Mouse (Mus musculus) forebrain, embryonic 14.5 days (tissue): ENCODE data around the gene Mamld1. TPM values are rescaled to one million over a fixed set of nuclear protein-coding genes. Genes with fewer than 3 reads are reported as not detected.
"Not testable (repeated sequence)": the region's sequence is repeated elsewhere in the genome, so short reads cannot be mapped to it uniquely, and the experiment has no call there.

ENCODE experiments used
- ATAC-seq: fragments of 200-750 bp; cut with Nextera tagmentation; 2 replicates; pipeline ENCODE4 v1.8.0; 2017; ENCODE audit warnings: mild to moderate bottlenecking, moderate library complexity
- DNase-seq: peaks from one replicate; pipeline ENCODE4 v3.0.0-alpha.2; 2015; ENCODE audit warnings: low spot score
- H3K27ac ChIP-seq: fragments of 300-500 bp; sonication (generic); 2 replicates; pipeline ENCODE4 v1.5.1; 2014; ENCODE audit warnings: low read depth, mild to moderate bottlenecking, control low read depth, low read length, moderate library complexity
- H3K27me3 ChIP-seq: fragments of 300-500 bp; sonication (generic); replicated peaks from 2 replicates; pipeline ENCODE4 v1.6.1; 2014; ENCODE audit warnings: low read length, control low read depth, mixed read lengths; ENCODE audit not compliant: control insufficient read depth, insufficient read depth
- H3K36me3 ChIP-seq: fragments of 300-500 bp; sonication (generic); 2 replicates; pipeline ENCODE4 v1.6.1; 2014; ENCODE audit warnings: low read length, control low read depth; ENCODE audit not compliant: control insufficient read depth, insufficient read depth
- H3K4me1 ChIP-seq: fragments of 300-500 bp; sonication (generic); 2 replicates; pipeline ENCODE4 v1.6.1; 2014; ENCODE audit warnings: antibody characterized with exemption, low read length, control low read depth; ENCODE audit not compliant: control insufficient read depth, insufficient read depth
- H3K4me2 ChIP-seq: fragments of 300-500 bp; sonication (generic); 2 replicates; pipeline ENCODE4 v1.6.1; 2014; ENCODE audit warnings: mild to moderate bottlenecking, control low read depth, low read length
- H3K4me3 ChIP-seq: fragments of 300-500 bp; sonication (generic); 2 replicates; pipeline ENCODE4 v1.5.1; 2014; ENCODE audit warnings: low read depth, low read length, control low read depth
- H3K9ac ChIP-seq: fragments of 300-500 bp; sonication (generic); 2 replicates; pipeline ENCODE4 v1.6.1; 2014; ENCODE audit warnings: mild to moderate bottlenecking, low read length, control low read depth, moderate library complexity
- H3K9me3 ChIP-seq: fragments of 300-500 bp; sonication (generic); replicated peaks from 2 replicates; pipeline ENCODE4 v1.6.1; 2016; ENCODE audit warnings: low read length, control low read depth, mixed read lengths; ENCODE audit not compliant: control insufficient read depth
- WGBS: fragments of 180-500 bp; shearing (Covaris S2); extraction: QIAGEN DNeasy Blood & Tissue Kit; methylation state at CpG from one replicate; pipeline ENCODE4 v1.1.7; 2014; 5-methylcytosine and 5-hydroxymethylcytosine counted together
- polyA plus RNA-seq: library from polyadenylated mRNA; unstranded; fragments of >200 nt; fragmentation: Nextera tagmentation; extraction: Ambion mirVana; gene quantifications from 2 replicates; pipeline ENCODE4 v1.2.1, GENCODE M21; 2014

Mamld1 gene
- polyA plus RNA-seq = 7.5 and 7.6 TPM in 2 replicates

DNA sequence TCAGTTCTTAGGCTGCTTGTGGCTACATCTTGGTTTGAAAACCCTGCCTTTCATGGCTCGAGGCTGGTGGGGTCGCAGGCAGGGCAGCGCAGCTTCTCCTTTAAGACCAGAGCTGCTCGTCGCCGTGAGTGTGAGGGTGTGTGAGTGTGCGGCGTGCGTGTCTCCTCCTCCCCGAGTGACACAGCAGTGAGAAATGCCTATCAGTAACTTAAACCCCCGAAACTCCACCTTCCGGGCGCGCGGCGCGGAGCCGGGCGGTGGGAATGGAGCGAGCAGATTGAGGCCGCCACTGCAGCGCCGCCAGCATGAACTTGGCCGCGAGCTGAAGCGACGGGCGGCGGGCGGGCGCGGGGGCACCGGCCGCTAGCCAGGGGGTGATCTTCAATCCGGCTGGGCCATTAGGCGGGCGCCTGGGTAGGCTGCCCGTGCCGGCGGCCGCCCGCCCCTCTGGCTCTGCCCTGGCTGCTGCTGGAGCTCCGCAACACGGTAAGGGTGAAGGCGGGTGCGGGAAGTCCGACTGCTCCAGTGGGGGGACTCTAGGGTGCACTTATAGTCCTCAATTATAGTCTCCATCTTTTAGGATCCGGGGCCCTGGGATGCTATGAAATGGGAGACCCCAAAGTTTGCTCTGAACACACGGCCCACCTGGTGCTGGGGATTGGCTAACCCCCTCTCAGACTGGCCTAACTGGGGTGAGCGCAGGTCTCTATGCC, at the start of gene Mamld1:
Gene Mamld1, plus strand, starts transcription at position 393 of the 713 bp plus-strand sequence.
- peak within 1 kb of the TSS; percentile 90 for H3K27ac ChIP-seq

DNA sequence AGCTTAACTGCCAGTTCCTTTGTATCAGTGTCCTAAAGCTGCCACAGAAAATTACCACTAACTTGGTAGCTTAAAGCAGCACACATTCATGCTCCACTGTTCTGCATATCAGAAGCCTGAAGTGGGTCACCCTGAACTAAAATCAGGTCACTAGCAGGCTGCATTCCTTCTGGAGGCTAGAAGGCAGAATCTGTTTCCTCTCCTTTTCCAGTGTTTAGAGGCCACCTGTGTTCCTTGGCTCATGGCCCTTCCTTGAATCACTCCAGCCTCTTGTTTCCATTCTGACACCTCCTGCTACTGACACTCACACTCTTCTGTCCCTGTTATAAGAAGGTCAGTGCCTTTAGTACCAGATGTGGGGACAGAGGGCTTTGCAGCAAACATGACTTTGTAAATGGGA, 25.3 kb upstream of the Mamld1 start:
- Histone ChIP-seq H3K27me3 (no peaks in the 10 kb centered on the region), H3K4me2 (no peak overlapping the region), H3K4me1 (no peaks in the 10 kb centered on the region), H3K4me3 (no peak overlapping the region), H3K9me3 (no peaks in the 10 kb centered on the region), H3K27ac (no peak overlapping the region), H3K9ac (no peak overlapping the region), H3K36me3 (no peaks in the 10 kb centered on the region)
- DNase-seq = no peak
- no peak for ATAC-seq

More for the DNA sequence above, at the start of gene Mamld1:
- Histone ChIP-seq H3K4me1 (0 out of 2 replicates have a peak, but pooled peaks cover 3% of the 10 kb centered on the region), H3K27me3 (no peaks in the 10 kb centered on the region), H3K4me2 (peak within 1 kb of the TSS; percentile 65), H3K4me3 (peak within 1 kb of the TSS; percentile 51), H3K36me3 (no peaks in the 10 kb centered on the region), H3K9ac (peak within 1 kb of the TSS; percentile 71), H3K9me3 (no peaks in the 10 kb centered on the region)
- WGBS = 42% methylated on average over 44 of the region's 50 CpGs
- peak; percentile 79 for DNase-seq
- ATAC-seq = peak; percentile 68

DNA sequence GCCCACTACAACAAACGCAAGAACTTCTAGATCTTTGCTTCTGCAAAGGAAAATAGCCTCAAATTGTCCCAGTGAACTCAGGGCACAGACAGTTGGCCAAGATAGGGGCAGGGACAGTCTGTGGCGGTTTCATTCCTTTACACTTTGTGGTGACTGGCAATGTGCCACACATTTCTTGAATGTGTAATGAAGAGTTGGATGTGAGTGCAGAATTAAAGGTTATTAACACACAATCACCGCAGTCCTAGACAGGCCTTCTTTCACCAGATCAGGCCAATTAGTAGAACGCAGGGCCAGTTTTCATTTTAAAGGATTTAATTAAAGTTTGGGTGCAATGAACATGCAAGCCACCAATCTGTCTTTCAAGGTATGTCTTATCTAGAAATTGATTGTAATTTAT, 22.0 kb upstream of the Mamld1 start:
- H3K9ac ChIP-seq = no peak overlapping the region
- no peaks in the 10 kb centered on the region for H3K4me1 ChIP-seq
- ATAC-seq (peak; percentile 55; the same call in 1 of the 2 replicates), DNase-seq (peak; percentile 58)
- H3K4me2 ChIP-seq = no peak overlapping the region
- no peak overlapping the region for H3K27ac ChIP-seq
- no peaks in the 10 kb centered on the region for H3K9me3 ChIP-seq
- WGBS = 53% methylated on average over 4 of the region's 4 CpGs
- no peak overlapping the region for H3K4me3 ChIP-seq
- H3K27me3 ChIP-seq = no peaks in the 10 kb centered on the region
- H3K36me3 ChIP-seq = no peaks in the 10 kb centered on the region

DNA sequence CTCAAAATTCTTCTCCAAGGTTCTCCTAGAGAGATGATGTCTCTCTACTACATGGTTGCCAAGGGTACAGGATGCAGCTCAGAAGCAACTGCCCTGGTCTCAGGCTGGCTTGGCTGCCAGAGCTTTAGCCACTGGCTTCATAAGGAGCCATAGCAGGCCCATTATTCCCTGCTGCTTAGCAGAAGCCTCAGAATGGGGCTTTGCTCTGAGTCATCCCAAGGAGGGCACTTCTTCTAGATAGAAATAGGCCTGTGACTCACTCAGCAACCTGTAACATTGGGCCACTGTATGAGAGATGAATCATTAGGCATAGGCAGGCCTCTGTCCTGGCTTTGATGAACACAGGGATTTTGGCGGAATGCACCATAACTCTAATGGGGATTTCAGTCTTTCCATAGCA, 21.1 kb upstream of the Mamld1 start:
- H3K27me3 ChIP-seq, H3K27ac ChIP-seq, H3K9me3 ChIP-seq, H3K36me3 ChIP-seq, H3K4me1 ChIP-seq, ATAC-seq, H3K9ac ChIP-seq, H3K4me3 ChIP-seq, H3K4me2 ChIP-seq, DNase-seq: not testable (repeated sequence)
- WGBS = 100% methylated on average over 1 of the region's 1 CpGs

DNA sequence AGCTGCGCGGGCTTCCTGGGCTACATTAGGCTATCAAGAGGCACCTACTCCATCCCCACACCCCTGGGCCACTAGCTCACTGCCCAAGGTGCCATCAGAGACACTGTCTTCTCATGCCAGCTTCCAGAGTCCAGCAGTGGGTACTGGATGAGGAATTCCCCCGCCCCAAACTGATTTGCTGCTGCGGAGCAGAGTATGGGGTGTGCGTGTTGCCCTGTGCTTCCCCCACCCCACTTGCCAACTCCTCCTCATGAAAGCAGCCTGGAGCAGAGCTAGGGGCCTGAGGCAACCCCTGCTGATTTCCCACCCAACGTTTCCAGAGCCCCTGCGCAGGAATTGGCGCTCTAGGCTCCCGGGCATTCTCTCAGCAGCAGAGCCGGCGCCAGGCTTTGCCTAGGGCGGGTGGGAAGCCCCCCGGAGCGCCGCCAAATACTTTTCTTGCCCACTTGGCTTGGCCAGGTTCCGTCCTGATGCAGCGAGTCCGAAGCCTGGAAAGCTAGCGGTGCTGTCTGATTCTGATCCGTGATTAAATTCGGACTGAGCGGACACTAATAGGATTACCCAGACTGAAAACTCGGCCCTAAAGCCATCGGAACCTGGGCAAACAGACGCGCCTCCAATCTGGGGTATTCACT, 738 bp downstream of the Mamld1 start:
- no peaks in the 10 kb centered on the region for H3K27me3 ChIP-seq
- H3K4me3 ChIP-seq = peak overlapping the region; percentile 51
- H3K9ac ChIP-seq = peak overlapping the region; percentile 71
- H3K27ac ChIP-seq = peak overlapping the region; percentile 90
- 0 out of 2 replicates have a peak, but pooled peaks cover 3% of the 10 kb centered on the region for H3K4me1 ChIP-seq
- H3K9me3 ChIP-seq = no peaks in the 10 kb centered on the region
- no peaks in the 10 kb centered on the region for H3K36me3 ChIP-seq
- DNase-seq (peak; percentile 43), ATAC-seq (peak; percentile 6; the same call in 1 of the 2 replicates)
- WGBS = 37% methylated on average over 26 of the region's 26 CpGs
- H3K4me2 ChIP-seq = peak overlapping the region; percentile 65

DNA sequence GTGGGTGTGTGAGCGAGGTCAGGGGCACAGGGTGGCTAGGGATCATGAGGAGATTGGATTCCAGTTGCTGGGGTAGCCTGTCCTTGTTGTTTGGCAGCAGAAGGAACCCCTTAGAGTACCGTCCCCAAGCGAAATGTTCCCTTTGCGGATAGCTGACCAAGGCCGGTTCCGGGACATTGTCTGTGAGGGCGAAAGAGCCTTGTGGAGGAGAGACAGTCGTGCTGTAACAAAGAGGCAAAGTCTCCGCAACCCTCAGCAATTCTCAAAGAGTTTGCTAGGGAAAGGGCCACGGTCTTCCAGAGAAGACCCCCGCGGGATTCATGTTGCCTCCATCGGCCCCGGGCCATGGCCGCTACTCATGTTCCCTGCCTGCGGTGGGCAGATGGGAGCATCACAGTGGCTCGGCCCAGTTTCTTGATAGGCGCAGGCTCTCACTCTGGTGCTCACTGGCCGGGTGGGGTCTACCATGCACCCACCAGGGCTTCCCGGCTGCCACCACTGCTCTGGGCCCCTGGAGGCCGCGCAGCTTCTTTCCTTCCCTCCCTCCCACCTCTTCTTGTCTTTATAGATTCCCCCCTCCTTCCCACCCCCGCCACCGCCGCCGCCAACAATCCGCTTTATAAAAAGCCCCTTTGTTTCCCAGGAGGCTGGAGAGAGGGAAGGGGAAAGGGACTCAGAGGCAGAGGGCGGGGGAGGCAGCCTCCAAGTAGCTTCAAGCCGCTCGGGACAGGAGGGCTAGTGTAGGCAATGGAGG, 1.5 kb downstream of the Mamld1 start:
- Histone ChIP-seq H3K9ac (peak overlapping the region; percentile 71), H3K4me3 (peak overlapping the region; percentile 51), H3K27ac (peak overlapping the region; percentile 90), H3K27me3 (no peaks in the 10 kb centered on the region), H3K36me3 (no peaks in the 10 kb centered on the region), H3K4me1 (0 out of 2 replicates have a peak, but pooled peaks cover 3% of the 10 kb centered on the region), H3K9me3 (no peaks in the 10 kb centered on the region), H3K4me2 (peak overlapping the region; percentile 65)
- ATAC-seq (peak; percentile 73), DNase-seq (peak; percentile 79)
- WGBS = 35% methylated on average over 26 of the region's 30 CpGs

DNA sequence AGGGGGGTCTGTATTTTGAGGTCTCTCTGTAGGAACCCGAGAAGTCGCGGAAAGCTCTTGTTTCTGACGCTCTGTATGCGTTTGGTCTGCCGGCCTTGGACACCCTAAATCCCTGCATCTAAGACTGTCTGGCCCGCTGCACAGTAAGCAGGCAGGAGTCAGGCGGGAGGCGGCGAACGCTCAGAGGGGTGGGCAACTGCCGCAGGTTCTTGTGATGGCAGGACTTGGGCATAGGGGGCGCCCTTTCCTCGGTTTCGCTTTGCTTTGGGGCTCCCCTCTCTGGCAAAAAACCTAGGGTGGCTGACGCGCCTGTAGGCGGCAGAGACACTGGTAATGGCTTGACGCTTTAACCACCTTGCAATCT, 2.0 kb downstream of the Mamld1 start:
- ATAC-seq (peak; percentile 70), DNase-seq (peak; percentile 88)
- 43% methylated on average over 18 of the region's 19 CpGs for whole genome bisulfite sequencing
- Histone ChIP-seq H3K27ac (peak overlapping the region; percentile 90), H3K4me2 (peak overlapping the region; percentile 65), H3K4me3 (peak overlapping the region; percentile 51), H3K4me1 (peaks cover 5% of the 10 kb centered on the region; the same call in 1 of the 2 replicates), H3K27me3 (no peaks in the 10 kb centered on the region), H3K9me3 (no peaks in the 10 kb centered on the region), H3K9ac (peak overlapping the region; percentile 71), H3K36me3 (no peaks in the 10 kb centered on the region)

DNA sequence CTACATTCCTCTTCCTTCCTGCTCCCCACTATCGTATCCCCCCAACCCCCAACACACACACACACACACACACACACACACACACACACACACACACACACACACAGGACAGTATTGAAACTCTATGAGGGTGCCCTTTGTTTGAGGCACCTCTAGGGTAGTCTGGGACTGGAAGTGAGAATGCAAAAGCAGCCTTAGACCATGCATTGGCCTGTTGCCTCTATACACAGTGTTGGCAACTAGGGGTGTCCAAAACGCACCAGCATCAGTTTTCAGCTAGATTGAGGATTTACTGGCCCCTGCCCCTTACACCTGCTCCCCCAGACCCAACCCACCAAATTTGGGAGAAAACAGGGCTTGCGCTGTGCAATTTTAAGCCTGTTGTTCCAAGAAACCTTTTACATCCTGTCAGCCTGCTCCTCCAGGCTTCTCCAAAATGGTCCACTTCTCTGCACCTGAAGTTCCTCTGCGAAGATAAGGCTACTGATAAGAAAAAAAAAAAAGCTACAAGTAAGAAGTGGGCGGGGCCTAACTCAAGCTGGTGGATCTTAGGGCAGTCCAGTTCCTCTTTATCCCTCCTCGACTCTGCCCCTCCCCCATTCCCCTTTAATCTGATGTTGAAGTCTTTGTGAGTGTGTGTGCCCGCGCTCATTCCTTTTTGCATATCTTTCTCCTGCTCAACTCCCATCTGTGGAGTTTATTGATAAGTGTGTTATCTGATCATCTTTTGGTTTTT, 2.6 kb downstream of the Mamld1 start:
- DNase-seq = peak; percentile 66
- Histone ChIP-seq H3K4me2 (peak overlapping the region; percentile 65), H3K9me3 (no peaks in the 10 kb centered on the region), H3K9ac (peak overlapping the region; percentile 21), H3K4me1 (peaks cover 5% of the 10 kb centered on the region; the same call in 1 of the 2 replicates), H3K27ac (peak overlapping the region; percentile 90; the same call in 1 of the 2 replicates), H3K4me3 (peak overlapping the region; percentile 51; the same call in 1 of the 2 replicates), H3K36me3 (no peaks in the 10 kb centered on the region), H3K27me3 (no peaks in the 10 kb centered on the region)
- peak; percentile 43 for ATAC-seq
- 33% methylated on average over 8 of the region's 8 CpGs for WGBS
